Mouse (Mus musculus): ENCODE data around the gene Ccdc85a. TPM values are rescaled to one million over a fixed set of nuclear protein-coding genes. Genes with fewer than 3 reads are reported as not detected.
"Not testable (repeated sequence)": the region's sequence is repeated elsewhere in the genome, so short reads cannot be mapped to it uniquely, and the experiment has no call there.

The Ccdc85a gene
- polyA plus RNA-seq, 1 experiment: 0.03 TPM

DNA sequence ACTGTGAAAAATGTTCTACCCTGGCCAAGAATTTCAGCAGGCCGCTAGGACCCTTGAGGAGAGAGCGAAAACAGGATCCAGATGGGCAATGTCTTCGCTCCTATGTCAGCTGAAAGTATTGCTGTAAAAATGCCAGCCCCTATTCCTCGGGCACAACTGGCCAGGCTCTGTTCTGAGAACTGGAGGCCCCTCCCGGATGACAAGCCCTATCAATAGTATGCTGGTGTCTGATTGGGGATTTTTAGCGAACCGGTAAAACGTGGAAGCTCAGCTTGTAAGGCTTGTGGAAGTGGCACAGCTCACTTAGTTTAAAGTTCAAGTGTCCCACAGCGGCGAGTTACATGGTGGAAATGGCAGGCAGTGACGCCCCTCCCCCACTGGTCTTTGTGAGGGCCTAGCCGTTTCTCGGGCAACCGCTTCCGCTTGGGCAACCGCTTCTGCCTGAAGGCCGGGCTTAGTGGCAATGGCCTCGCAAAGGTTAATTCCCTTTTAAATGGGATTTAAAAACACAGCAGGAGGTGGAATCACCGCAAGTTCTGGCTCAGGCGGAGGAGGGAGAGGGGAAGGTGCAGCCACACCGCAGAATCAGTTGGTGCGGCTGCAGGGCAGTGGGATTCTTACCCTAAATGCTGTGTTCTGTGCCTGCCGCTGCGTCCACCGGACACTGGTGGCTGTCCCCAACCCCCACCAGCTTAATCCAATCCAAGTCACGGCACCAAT, 218.8 kb downstream of the Ccdc85a start:
- Histone ChIP-seq H3K36me3 (replicated peaks; ENCODE audit: low read length) (no peaks in the 10 kb centered on the region), H3K4me1 (peaks cover 7% of the 10 kb centered on the region), H3K9me3 (peaks cover 10% of the 10 kb centered on the region; the same call in 1 of the 2 replicates), H3K4me3 (replicated peaks) (peak overlapping the region; percentile 82), H3K27me3 (replicated peaks) (no peaks in the 10 kb centered on the region)
- no peak for TF ChIP-seq FLI1 (IDR thresholded peaks at IDR 0.05; ENCODE audit: low read length)
- TF ChIP-seq GATA1 (IDR thresholded peaks at IDR 0.05; ENCODE audit: borderline replicate concordance, low read length): no peak

DNA sequence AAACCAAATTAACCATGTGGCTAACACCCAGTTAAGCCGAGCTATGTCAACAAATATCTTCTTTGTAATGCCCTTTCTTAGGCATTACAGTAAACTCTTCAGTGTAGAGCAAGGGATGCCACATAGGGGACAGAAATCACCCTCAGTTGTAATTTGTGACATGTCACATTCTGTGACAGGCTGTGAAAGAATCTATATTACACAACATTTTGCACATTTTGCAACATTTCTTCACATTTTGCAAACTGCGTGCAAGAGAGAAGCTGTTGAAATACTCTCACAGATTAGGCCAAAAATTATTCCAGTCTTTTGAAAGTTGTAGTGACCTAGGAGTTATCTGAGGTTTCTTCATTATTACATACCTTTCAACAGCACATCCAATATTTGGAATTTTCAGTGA, 240.7 kb downstream of the Ccdc85a start:
- Histone ChIP-seq H3K27me3 (replicated peaks) (no peaks in the 10 kb centered on the region), H3K36me3 (replicated peaks; ENCODE audit: low read length) (no peaks in the 10 kb centered on the region)

GRCm38 (mm10) chr11:28341887-28342286, 242.2 kb downstream of the Ccdc85a start:
- Histone ChIP-seq H3K9me3 (no peaks in the 10 kb centered on the region), H3K36me3 (replicated peaks; ENCODE audit: low read length) (no peaks in the 10 kb centered on the region), H3K4me3 (replicated peaks) (no peak overlapping the region), H3K4me1 (no peaks in the 10 kb centered on the region), H3K27me3 (replicated peaks) (no peaks in the 10 kb centered on the region)
- TF ChIP-seq FLI1 (IDR thresholded peaks at IDR 0.05; ENCODE audit: low read length) (no peak), GATA1 (IDR thresholded peaks at IDR 0.05; ENCODE audit: borderline replicate concordance, low read length) (no peak)

More for the DNA sequence above, 240.7 kb downstream of the Ccdc85a start:
- Histone ChIP-seq H3K9me3 (no peaks in the 10 kb centered on the region), H3K4me3 (replicated peaks) (no peak overlapping the region), H3K4me1 (no peaks in the 10 kb centered on the region)
- TF ChIP-seq GATA1 (IDR thresholded peaks at IDR 0.05; ENCODE audit: borderline replicate concordance, low read length) (no peak), FLI1 (IDR thresholded peaks at IDR 0.05; ENCODE audit: low read length) (no peak)

GRCm38 (mm10) chr11:28339224-28340150, 244.6 kb downstream of the Ccdc85a start, which contains the start of gene Gm6685:
Gene Gm6685, minus strand, starts transcription at chr11:28339867.
- not testable (repeated sequence) for H3K27me3 ChIP-seq (replicated peaks); H3K9me3 ChIP-seq; H3K4me1 ChIP-seq; H3K36me3 ChIP-seq (replicated peaks; ENCODE audit: low read length); H3K4me3 ChIP-seq (replicated peaks)

Other genes starting within 250 kb of the Ccdc85a start
- 0.97 TPM in 1 of 2 replicates, not detected in the other for gene Gm6685, start 244.5 kb downstream of the Ccdc85a start, polyA plus RNA-seq (2012; ENCODE audit: insufficient read depth, low replicate concordance)